In genomic region chr17:56604422-56604821, GRCm38 (mm10) we compare ENCODE assay signal across 35 mouse cellular contexts.
"Had no signal": no experiment of that assay in that cellular context is flagged by ENCODE, and none has a peak within 500 bp of the region (broad histone marks: within the 10 kb centered on the region; RNA-seq: fewer than 3 reads in every experiment).

No protein-coding gene starts in this region.

- H3K27me3 ChIP-seq: heart, embryonic 12.5 days; heart, embryonic 13.5 days; heart, embryonic 15.5 days; hindbrain, embryonic 12.5 days; hindbrain, embryonic 13.5 days; hindbrain, embryonic 15.5 days; intestine, embryonic 15.5 days; kidney, embryonic 15.5 days had no signal

- H3K9ac ChIP-seq: heart, embryonic 12.5 days; heart, embryonic 13.5 days; heart, embryonic 15.5 days; hindbrain, embryonic 12.5 days; hindbrain, embryonic 13.5 days; hindbrain, embryonic 14.5 days; hindbrain, embryonic 15.5 days; intestine, embryonic 15.5 days; kidney, embryonic 15.5 days had no signal

- DNase-seq: heart, postnatal 10 days; heart, postnatal 14 days; heart, postnatal 36 days; heart, postnatal 4 days; kidney, adult 11 months; kidney, adult 18-20 months; kidney, adult 2 months; kidney, adult 8-10 months; kidney, adult 9 months; kidney, postnatal 10 days; kidney, postnatal 14 days; kidney, postnatal 25 days; kidney, postnatal 36 days; kidney, postnatal 4 days; layer of hippocampus, adult 9-11 months; layer of hippocampus, postnatal 36 days had no signal

- ATAC-seq: hindbrain, embryonic 16.5 days; hindbrain, postnatal 0 days; inflammation-experienced regulatory T-cells, adult 6 months; intestine, embryonic 16.5 days; intestine, postnatal 0 days had no signal

- H3K4me3 ChIP-seq: heart, embryonic 10.5 days; heart, embryonic 12.5 days; heart, embryonic 13.5 days; heart, embryonic 15.5 days; hindbrain, embryonic 10.5 days; hindbrain, embryonic 12.5 days; hindbrain, embryonic 13.5 days; hindbrain, embryonic 15.5 days; intestine, embryonic 15.5 days; kidney, embryonic 15.5 days; layer of hippocampus, adult 2 months had no signal

- H3K9me3 ChIP-seq: heart, embryonic 10.5 days; heart, embryonic 12.5 days; heart, embryonic 13.5 days; heart, embryonic 15.5 days; hindbrain, embryonic 10.5 days; hindbrain, embryonic 12.5 days; hindbrain, embryonic 13.5 days; hindbrain, embryonic 15.5 days; intestine, embryonic 15.5 days; kidney, embryonic 15.5 days had no signal

- H3K27ac ChIP-seq: heart, embryonic 10.5 days; heart, embryonic 13.5 days; heart, embryonic 15.5 days; hindbrain, embryonic 10.5 days; hindbrain, embryonic 12.5 days; hindbrain, embryonic 13.5 days; hindbrain, embryonic 14.5 days; hindbrain, embryonic 15.5 days; hindbrain, postnatal 0 days; intestine, embryonic 15.5 days; kidney, embryonic 15.5 days; kidney, postnatal 0 days; layer of hippocampus, adult 2 months had no signal

- H3K4me2 ChIP-seq: heart, embryonic 11.5 days; heart, embryonic 12.5 days; heart, embryonic 13.5 days; heart, embryonic 15.5 days; hindbrain, embryonic 12.5 days; hindbrain, embryonic 13.5 days; hindbrain, embryonic 14.5 days; hindbrain, embryonic 15.5 days; intestine, embryonic 15.5 days; kidney, embryonic 15.5 days had no signal
